Mouse (Mus musculus): ENCODE results near the gene Tbc1d1. TPM values are rescaled to one million over a fixed set of nuclear protein-coding genes. Genes with fewer than 3 reads are reported as not detected.

Gene Tbc1d1
- polyA plus RNA-seq, 1 experiment = 3.8 TPM

DNA sequence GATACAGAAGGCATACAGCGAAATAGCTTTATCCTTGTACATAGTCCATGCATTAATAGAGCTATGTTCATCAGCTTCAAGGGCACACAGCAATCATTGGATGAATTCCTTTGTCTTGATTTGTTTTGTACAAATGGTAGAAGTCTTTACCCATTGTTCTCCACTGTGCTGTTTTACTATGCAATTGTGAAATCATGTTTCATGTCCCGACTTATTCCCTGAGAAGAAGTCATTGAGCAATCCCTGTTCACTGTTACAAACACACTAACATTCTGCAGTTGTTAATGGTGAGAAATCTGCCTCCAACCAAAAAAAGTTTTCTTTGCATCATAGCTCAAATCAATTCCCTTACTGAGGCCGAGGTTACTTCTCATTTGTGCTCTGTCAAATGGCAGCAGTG is 15.9 kb upstream of the Tbc1d1 start:
- no peak for TF ChIP-seq FLI1 (IDR thresholded peaks at IDR 0.05; ENCODE audit: low read length)
- TF ChIP-seq GATA1 (IDR thresholded peaks at IDR 0.05; ENCODE audit: borderline replicate concordance, low read length) = no peak
- no peak overlapping the region for H3K4me3 ChIP-seq (replicated peaks)
- H3K27me3 ChIP-seq (replicated peaks) = no peaks in the 10 kb centered on the region
- no peaks in the 10 kb centered on the region for H3K9me3 ChIP-seq
- H3K4me1 ChIP-seq = peaks cover 6% of the 10 kb centered on the region
- no peaks in the 10 kb centered on the region for H3K36me3 ChIP-seq (replicated peaks; ENCODE audit: low read length)

DNA sequence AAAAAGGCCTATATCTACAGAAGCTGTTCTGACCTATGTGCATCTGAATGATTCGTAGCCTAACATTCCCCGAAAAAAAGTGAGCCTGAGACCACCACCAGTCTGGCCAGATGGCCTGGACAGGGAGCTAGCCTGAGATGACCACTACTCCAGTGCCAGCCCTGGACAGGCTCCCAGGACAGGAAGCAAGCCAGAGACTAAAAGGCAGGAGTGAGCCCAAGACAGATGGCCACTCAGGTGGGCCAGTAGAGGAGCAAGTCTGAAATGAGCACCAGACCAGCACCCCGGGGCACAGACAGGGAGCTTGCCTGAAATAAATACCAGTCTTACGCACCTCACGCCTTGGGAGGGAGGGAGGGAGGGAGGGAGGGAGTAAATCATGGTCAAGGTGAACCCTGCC is 11.8 kb upstream of the Tbc1d1 start:
- peaks cover 8% of the 10 kb centered on the region for H3K27me3 ChIP-seq (replicated peaks)
- no peaks in the 10 kb centered on the region for H3K9me3 ChIP-seq
- TF ChIP-seq FLI1 (IDR thresholded peaks at IDR 0.05; ENCODE audit: low read length) (no peak), GATA1 (IDR thresholded peaks at IDR 0.05; ENCODE audit: borderline replicate concordance, low read length) (no peak)
- H3K4me3 ChIP-seq (replicated peaks) = no peak overlapping the region
- H3K36me3 ChIP-seq (replicated peaks; ENCODE audit: low read length) = no peaks in the 10 kb centered on the region
- H3K4me1 ChIP-seq = peaks cover 24% of the 10 kb centered on the region

DNA sequence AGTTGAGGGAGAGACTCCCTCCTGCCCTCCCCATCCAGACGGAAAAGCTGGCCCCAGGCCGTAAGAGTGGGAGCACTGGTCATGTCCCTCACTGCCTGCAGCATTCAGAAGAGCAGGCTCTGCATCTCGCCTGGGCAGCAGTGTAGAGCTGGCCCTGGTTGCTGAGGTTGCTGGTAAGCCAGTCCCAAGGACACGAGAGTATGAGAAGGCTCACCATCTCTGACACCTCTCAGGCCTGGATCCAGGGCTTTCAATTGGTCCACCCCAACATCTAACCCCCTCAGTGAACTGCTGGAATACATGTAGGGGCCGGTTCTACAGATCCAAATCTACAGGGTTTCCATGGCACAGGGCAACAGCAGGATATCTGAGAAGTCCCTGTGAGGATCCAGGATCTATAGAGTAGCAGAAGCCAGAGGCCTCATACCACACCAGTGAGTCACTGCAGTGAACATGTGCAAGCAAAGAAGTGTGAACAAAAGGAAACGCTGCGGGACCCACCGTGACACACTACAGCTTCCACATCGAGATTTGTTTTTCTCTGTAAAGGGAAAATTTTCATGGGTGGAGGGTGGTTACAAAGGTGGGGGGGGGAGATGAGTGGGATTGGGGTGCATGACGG is 9.6 kb upstream of the Tbc1d1 start:
- peaks cover 8% of the 10 kb centered on the region for H3K27me3 ChIP-seq (replicated peaks)
- peaks cover 40% of the 10 kb centered on the region for H3K4me1 ChIP-seq
- H3K4me3 ChIP-seq (replicated peaks) = no peak overlapping the region
- H3K9me3 ChIP-seq = no peaks in the 10 kb centered on the region
- TF ChIP-seq GATA1 (IDR thresholded peaks at IDR 0.05; ENCODE audit: borderline replicate concordance, low read length) = no peak
- no peak for TF ChIP-seq FLI1 (IDR thresholded peaks at IDR 0.05; ENCODE audit: low read length)
- no peaks in the 10 kb centered on the region for H3K36me3 ChIP-seq (replicated peaks; ENCODE audit: low read length)

DNA sequence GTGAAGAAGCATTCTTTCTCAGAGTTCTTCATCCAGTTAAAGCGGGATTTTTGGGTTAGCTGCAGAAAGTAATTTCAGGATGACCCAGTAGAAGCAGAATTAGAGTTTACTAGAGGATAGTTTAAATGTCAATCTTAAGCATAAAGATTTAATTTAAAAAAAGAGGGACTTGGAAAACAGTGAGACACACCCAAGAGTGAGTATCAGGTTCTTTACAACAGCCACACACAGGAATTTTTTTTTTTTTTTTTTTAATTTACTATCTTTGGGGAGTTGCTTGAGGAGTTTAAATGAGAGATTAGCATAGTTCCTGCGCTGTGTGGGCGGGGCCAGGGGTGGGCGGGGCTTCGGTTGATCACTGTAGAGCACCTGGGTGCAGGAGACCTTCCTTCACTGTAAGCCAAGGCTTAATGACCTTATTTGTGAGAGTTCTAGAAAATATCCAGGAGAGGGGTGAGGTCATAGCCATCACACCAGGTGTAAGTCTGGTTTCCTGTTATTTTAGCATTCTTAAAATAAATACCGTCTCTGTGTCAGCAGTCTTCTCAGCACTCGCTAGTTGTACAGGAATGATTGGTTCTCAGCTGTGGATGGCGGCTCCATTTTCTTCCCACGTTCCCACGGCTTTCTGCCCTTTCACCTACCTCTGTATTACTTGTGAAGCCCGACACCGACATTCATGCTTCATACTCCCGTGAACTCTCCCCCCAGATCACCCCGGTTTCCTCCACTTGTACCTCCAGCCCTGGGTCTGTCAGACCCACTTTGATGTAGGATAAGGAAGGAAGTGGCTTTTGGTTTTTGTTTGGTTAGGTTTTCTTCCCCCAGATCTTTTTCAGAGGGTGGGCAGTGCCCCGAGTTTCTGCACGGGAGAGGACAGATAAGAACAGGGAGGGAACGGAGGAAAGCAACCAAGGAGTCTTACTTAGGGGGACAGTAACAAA is 6.6 kb upstream of the Tbc1d1 start:
- H3K4me3 ChIP-seq (replicated peaks) = peak overlapping the region; percentile 88
- H3K9me3 ChIP-seq = no peaks in the 10 kb centered on the region
- peaks cover 8% of the 10 kb centered on the region for H3K27me3 ChIP-seq (replicated peaks)
- no peaks in the 10 kb centered on the region for H3K36me3 ChIP-seq (replicated peaks; ENCODE audit: low read length)
- TF ChIP-seq GATA1 (IDR thresholded peaks at IDR 0.05; ENCODE audit: borderline replicate concordance, low read length) = no peak
- TF ChIP-seq FLI1 (IDR thresholded peaks at IDR 0.05; ENCODE audit: low read length) = no peak
- peaks cover 49% of the 10 kb centered on the region for H3K4me1 ChIP-seq

DNA sequence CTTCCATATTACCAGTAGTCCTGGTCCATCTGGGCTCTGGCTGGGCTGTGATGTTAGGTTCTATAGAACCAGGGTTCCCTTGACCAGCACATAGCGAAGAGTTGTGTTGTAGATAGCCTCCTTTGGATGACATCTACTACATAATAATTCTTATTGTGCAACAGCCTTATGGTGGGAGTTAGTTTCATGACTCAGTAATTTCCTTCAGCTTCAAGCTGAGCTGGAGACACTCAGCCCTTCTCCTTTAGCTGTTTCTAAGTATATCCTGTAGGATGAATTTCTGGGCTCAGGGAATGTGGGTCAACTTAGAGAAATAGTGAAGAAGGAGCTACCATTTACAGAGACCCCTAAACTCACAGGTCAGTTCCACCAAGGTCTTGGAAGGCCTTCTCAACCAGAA is 2.8 kb upstream of the Tbc1d1 start:
- Histone ChIP-seq H3K36me3 (replicated peaks; ENCODE audit: low read length) (no peaks in the 10 kb centered on the region), H3K27me3 (replicated peaks) (no peaks in the 10 kb centered on the region), H3K4me3 (replicated peaks) (no peak overlapping the region), H3K9me3 (no peaks in the 10 kb centered on the region), H3K4me1 (peaks cover 68% of the 10 kb centered on the region)
- TF ChIP-seq GATA1 (IDR thresholded peaks at IDR 0.05; ENCODE audit: borderline replicate concordance, low read length) (no peak), FLI1 (IDR thresholded peaks at IDR 0.05; ENCODE audit: low read length) (no peak)

DNA sequence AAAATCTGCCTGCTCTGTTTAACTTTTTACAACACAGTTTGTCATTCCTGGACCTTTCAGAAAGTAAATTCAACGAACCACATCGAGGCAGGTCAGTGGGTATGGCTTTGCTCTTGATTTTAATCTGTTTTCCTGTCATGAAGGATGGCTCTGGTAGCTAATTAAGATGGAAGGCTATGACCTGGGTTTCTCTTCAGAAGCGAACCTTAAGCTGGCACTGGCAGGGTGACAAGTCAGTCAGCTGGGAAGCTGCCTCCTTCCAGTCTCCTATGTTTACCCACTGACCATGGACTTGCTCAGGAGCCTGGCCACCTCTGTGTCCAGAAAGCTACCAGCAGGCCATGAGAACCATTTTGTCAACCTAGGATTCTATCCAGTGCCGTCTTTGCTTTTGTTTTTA is 474 bp downstream of the Tbc1d1 start:
- H3K4me1 ChIP-seq = peaks cover 74% of the 10 kb centered on the region
- H3K36me3 ChIP-seq (replicated peaks; ENCODE audit: low read length) = no peaks in the 10 kb centered on the region
- TF ChIP-seq GATA1 (IDR thresholded peaks at IDR 0.05; ENCODE audit: borderline replicate concordance, low read length) (no peak), FLI1 (IDR thresholded peaks at IDR 0.05; ENCODE audit: low read length) (no peak)
- no peaks in the 10 kb centered on the region for H3K9me3 ChIP-seq
- H3K4me3 ChIP-seq (replicated peaks) = peak overlapping the region; percentile 87
- H3K27me3 ChIP-seq (replicated peaks) = peaks cover 4% of the 10 kb centered on the region

DNA sequence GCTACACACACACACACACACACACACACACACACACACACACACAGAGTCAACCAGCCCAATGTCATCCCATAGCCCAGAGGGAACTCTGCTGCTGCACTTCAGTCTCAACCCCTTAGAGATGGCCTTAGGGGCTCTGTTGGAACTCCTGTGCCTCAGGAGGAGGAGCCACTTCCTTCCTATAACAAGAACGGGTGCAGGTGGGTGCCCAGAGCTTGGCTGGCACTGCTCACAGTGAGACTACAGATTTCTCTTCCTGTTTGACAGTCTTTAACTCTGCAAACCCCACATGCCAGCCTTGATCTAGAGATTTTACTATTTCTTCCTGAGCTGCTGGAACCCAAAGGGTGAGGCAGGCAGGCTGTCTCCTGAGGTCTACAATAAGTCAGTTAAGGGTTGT is 1.8 kb downstream of the Tbc1d1 start:
- TF ChIP-seq GATA1 (IDR thresholded peaks at IDR 0.05; ENCODE audit: borderline replicate concordance, low read length) = no peak
- no peak for TF ChIP-seq FLI1 (IDR thresholded peaks at IDR 0.05; ENCODE audit: low read length)
- Histone ChIP-seq H3K36me3 (replicated peaks; ENCODE audit: low read length) (no peaks in the 10 kb centered on the region), H3K27me3 (replicated peaks) (peaks cover 4% of the 10 kb centered on the region), H3K9me3 (no peaks in the 10 kb centered on the region), H3K4me1 (peaks cover 80% of the 10 kb centered on the region), H3K4me3 (replicated peaks) (no peak overlapping the region)

DNA sequence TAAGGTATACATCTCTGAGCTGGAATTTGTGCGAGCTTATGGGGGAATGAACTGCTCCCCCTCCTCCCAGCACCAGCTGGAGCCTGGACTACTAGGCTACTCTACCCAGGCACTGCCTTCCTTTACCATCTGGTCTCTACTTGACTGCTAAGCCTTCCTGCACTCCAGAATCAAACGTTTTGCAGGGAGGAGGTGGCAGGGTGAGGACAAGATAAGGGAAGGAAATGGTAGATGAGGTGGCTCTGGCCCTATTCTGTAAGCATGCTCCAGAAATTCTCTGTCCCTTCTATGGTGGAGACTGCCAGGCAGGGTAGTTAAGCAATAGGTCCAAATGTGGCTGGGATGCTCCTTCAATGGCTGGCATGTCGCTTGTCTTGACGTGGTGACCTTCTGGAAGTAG is 2.4 kb downstream of the Tbc1d1 start:
- Histone ChIP-seq H3K36me3 (replicated peaks; ENCODE audit: low read length) (no peaks in the 10 kb centered on the region), H3K9me3 (no peaks in the 10 kb centered on the region), H3K4me1 (peaks cover 78% of the 10 kb centered on the region), H3K27me3 (replicated peaks) (peaks cover 4% of the 10 kb centered on the region), H3K4me3 (replicated peaks) (peak overlapping the region; percentile 47)
- no peak for TF ChIP-seq GATA1 (IDR thresholded peaks at IDR 0.05; ENCODE audit: borderline replicate concordance, low read length)
- no peak for TF ChIP-seq FLI1 (IDR thresholded peaks at IDR 0.05; ENCODE audit: low read length)

DNA sequence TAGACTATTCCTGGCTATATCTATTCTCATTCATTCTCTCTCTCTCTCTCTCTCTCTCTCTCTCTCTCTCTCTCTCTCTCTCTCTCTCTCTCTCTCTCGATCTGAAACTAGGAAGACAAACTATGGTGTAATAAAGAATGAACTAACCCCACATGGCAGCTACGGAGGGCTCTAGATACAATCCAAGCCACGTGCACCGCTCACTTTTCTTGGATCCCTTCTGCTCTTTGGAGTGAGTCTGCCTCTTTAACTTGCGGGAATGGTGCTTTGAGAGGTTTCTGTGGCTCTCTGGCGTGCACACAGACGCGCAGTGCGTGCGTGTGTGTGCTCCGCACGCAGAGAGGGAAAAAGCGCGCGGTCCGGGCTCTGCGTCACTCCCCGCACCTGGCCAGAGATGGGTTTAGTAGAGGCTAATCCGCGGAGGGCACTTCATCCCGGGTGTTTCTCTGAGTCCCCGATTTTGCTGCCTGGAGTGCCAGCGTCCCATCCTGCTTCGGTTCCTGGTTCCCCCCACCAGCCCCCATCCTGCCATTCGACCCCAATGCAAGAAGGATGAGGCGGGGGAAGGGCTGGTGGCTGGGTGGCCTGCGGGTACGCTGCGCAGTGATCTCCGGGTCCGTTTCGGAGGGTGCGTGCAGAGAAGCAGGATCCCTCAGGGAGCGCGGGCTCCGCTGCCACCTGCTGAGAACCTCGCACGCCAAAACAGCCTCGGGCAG is 3.1 kb downstream of the Tbc1d1 start:
- TF ChIP-seq GATA1 (IDR thresholded peaks at IDR 0.05; ENCODE audit: borderline replicate concordance, low read length) (no peak), FLI1 (IDR thresholded peaks at IDR 0.05; ENCODE audit: low read length) (no peak)
- Histone ChIP-seq H3K36me3 (replicated peaks; ENCODE audit: low read length) (peaks cover 5% of the 10 kb centered on the region), H3K4me3 (replicated peaks) (peak overlapping the region; percentile 98), H3K27me3 (replicated peaks) (peaks cover 4% of the 10 kb centered on the region), H3K9me3 (no peaks in the 10 kb centered on the region), H3K4me1 (peaks cover 81% of the 10 kb centered on the region)

Data from megakaryocyte, embryonic 14.5 days (primary cell).